Mouse (Mus musculus): ENCODE measurements around the gene Pcsk1.

Pcsk1 gene

GRCm38 (mm10) chr13:75089721-75090410, at the start of gene Pcsk1:
TSS of gene Pcsk1 (plus strand) at chr13:75089826.
- no peak for DNase-seq

- no peak for DNase-seq
These were observed 30.8 kb upstream of the Pcsk1 start for GRCm38 (mm10) chr13:75058818-75059217.

GRCm38 (mm10) chr13:75063947-75064346, 25.7 kb upstream of the Pcsk1 start:
- DNase-seq = no peak

- DNase-seq = no peak
These were observed 1.0 kb upstream of the Pcsk1 start for GRCm38 (mm10) chr13:75088597-75088996.

GRCm38 (mm10) chr13:75090411-75090779, 769 bp downstream of the Pcsk1 start:
- no peak for DNase-seq

- DNase-seq = no peak
These were observed 1.4 kb downstream of the Pcsk1 start for GRCm38 (mm10) chr13:75091071-75091470.

GRCm38 (mm10) chr13:75095487-75095886, 5.9 kb downstream of the Pcsk1 start:
- no peak for DNase-seq

GRCm38 (mm10) chr13:75113114-75113513, 23.5 kb downstream of the Pcsk1 start:
- no peak for DNase-seq

- DNase-seq = no peak
These were observed 24.4 kb downstream of the Pcsk1 start for GRCm38 (mm10) chr13:75114007-75114424.

- no peak for DNase-seq
These were observed 25.2 kb downstream of the Pcsk1 start for GRCm38 (mm10) chr13:75114838-75115237.

- no peak for DNase-seq
These were observed 46.2 kb downstream of the Pcsk1 start for GRCm38 (mm10) chr13:75135833-75136232.

GRCm38 (mm10) chr13:75160661-75161060, 71.0 kb downstream of the Pcsk1 start:
- DNase-seq = no peak

- DNase-seq = no peak
These were observed 73.8 kb downstream of the Pcsk1 start for GRCm38 (mm10) chr13:75163408-75163807.

All from heart, adult 11 months (tissue).